Mouse (Mus musculus): Measurements from ENCODE around the gene Olfr1322. TPM values are rescaled to one million over a fixed set of nuclear protein-coding genes. Genes with fewer than 3 reads are reported as not detected.

The Olfr1322 gene
- polyA plus RNA-seq (2014; fragmentation: Nextera tagmentation; extraction: Ambion mirVana) = not detected in 2 replicates

- H3K4me3 ChIP-seq (ENCODE audit: low read depth, low read length) = no peak within 1 kb of the TSS
- no peaks in the 10 kb centered on the region for H3K4me1 ChIP-seq (ENCODE audit: control insufficient read depth, insufficient read depth, low read length)
- no peak within 1 kb of the TSS for H3K27ac ChIP-seq (ENCODE audit: low read length)
- no peaks in the 10 kb centered on the region for H3K9me3 ChIP-seq (ENCODE audit: control insufficient read depth, low read depth, low read length)
- H3K9ac ChIP-seq (replicated peaks; ENCODE audit: low read depth, low read length) = no peak within 1 kb of the TSS
- H3K27me3 ChIP-seq (ENCODE audit: control insufficient read depth, insufficient read depth, low read length) = no peaks in the 10 kb centered on the region
- H3K4me2 ChIP-seq (replicated peaks; ENCODE audit: low read depth, low read length) = no peak within 1 kb of the TSS
- ATAC-seq (ENCODE audit: insufficient number of reproducible peaks, insufficient read depth, low FRiP score, low read depth) = no peak
- no peaks in the 10 kb centered on the region for H3K36me3 ChIP-seq (ENCODE audit: control insufficient read depth, insufficient read depth, low read length)
- 73% methylated on average over 2 of the region's 2 CpGs for WGBS
These were observed at the start of gene Olfr1322 for GRCm38 (mm10) chrX:49891383-49891782. TSS of gene Olfr1322 (minus strand) at chrX:49891483.

GRCm38 (mm10) chrX:49877651-49878349 is 13.5 kb downstream of the Olfr1322 start:
- Histone ChIP-seq H3K4me2 (replicated peaks; ENCODE audit: low read depth, low read length) (no peak overlapping the region), H3K4me1 (ENCODE audit: control insufficient read depth, insufficient read depth, low read length) (no peaks in the 10 kb centered on the region), H3K27ac (ENCODE audit: low read length) (no peak overlapping the region), H3K36me3 (ENCODE audit: control insufficient read depth, insufficient read depth, low read length) (no peaks in the 10 kb centered on the region), H3K4me3 (ENCODE audit: low read depth, low read length) (no peak overlapping the region), H3K9ac (replicated peaks; ENCODE audit: low read depth, low read length) (no peak overlapping the region), H3K27me3 (ENCODE audit: control insufficient read depth, insufficient read depth, low read length) (no peaks in the 10 kb centered on the region), H3K9me3 (ENCODE audit: control insufficient read depth, low read depth, low read length) (no peaks in the 10 kb centered on the region)
- 84% methylated on average over 4 of the region's 4 CpGs for WGBS
- ATAC-seq (ENCODE audit: insufficient number of reproducible peaks, insufficient read depth, low FRiP score, low read depth) = no peak

Other genes starting within 250 kb of the Olfr1322 start
- not detected in 2 replicates for gene Olfr1320, start 219.2 kb downstream of the Olfr1322 start, polyA plus RNA-seq (2014; fragmentation: Nextera tagmentation; extraction: Ambion mirVana)
- gene Olfr1321, start 156.4 kb downstream of the Olfr1322 start, polyA plus RNA-seq (2014; fragmentation: Nextera tagmentation; extraction: Ambion mirVana) = not detected in 2 replicates
- 1.5 and 2.1 TPM in 2 replicates for gene Igsf1, start 93.7 kb downstream of the Olfr1322 start, polyA plus RNA-seq (2014; fragmentation: Nextera tagmentation; extraction: Ambion mirVana)
- not detected in 2 replicates for gene Olfr1323, start 127.9 kb upstream of the Olfr1322 start, polyA plus RNA-seq (2014; fragmentation: Nextera tagmentation; extraction: Ambion mirVana)

Measured in stomach, embryonic 14.5 days (tissue).